Mouse (Mus musculus) right cerebral cortex, adult 2 months (tissue): ENCODE results near the gene Commd3.

Experiments used
- DNase-seq, 2 experiments: peaks; one replicate each; pipeline ENCODE4 v3.0.0; 2021 to 2022; ENCODE audit warnings: low spot score in 2 of 2

The Commd3 gene

DNA sequence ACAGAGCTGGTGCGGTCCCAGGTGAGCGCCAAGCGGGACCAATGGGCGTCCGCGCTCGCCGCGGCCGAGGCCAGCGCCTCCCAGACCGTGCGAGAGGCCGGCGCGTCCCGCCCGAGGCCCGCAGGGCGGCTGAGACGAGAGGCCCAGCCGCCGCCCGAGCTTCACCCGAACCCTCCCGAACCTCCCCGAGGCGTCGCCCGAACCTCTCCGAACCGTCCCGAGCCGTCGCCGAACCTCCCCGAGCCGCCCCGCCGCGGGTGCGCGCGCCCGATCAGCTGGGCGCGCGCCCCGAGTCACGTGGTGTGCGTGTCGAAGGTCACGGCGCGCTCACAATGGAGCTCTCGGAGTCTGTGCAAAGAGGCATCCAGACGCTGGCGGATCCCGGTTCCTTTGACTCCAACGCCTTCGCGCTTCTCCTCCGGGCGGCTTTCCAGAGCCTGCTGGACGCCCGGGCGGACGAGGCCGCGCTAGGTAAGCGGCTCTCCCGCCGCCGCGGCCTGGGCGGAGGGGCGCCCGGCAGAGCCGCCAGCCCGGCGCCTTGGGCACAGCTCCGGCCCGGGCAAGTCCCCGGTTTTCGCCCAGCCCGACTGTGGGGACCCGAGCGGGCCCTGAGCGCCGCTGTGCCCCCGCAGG, at the start of gene Commd3:
TSS of gene Commd3 (plus strand) at position 252 of the 633 bp plus-strand sequence.
- peak; percentile 94 to 95 for DNase-seq

DNA sequence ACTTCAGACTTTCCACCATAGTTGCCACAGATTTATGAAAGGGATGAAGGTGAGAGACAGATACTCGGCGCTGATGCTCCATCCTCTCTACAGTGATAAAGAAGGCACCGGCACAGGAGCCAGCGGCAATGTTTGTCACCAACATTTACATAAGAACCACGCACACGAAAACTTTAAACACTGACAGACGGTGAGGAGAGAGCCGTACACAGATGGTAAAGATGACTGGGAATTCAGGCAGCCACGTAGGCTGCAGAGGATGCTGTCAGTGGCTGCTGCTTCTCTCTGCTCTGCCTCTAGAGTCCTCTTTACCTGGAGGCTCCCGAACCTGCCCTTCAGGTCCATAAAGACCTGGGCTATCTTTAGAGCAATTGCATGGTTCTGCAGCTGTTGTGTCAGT, 49.0 kb upstream of the Commd3 start:
- DNase-seq = peak; percentile 43 to 46

DNA sequence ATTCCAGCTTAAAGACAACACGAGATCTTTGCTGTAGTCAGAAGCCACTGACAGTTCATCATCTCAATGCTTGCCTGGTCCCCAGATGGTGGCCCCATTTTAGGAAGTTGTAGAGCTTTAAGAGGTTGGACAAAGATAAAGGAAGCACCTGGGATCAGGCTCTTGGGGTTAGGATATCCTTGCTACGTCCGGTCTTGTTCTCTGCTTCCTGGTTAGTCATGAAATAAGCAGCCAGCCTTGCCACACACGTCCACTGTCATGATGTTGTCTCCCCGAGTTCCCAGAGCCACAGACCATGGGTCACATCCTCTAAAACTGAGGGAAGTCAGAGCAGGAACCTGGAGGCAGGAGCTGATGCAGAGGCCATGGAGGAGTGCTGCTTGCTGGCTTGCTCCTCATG, 41.6 kb upstream of the Commd3 start:
- no peak for DNase-seq

DNA sequence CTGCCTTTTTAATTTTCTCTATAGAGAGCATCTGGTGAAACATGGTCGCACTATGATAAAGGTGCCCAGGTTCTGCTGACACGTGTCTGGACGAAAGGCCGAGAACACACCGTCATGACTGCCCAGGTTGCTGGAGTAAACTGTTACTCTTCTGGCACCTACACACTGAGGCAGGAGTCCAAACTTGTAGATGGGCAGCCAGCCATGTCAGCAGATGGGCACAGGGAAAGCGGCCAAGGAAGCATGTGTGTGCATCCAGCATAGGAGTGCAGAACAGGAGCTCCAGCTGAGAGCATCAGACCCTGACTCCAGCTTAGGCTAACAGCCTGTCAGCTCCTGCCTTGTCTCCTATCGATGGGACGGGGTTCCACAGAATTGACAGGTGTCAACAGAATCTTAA, 37.1 kb upstream of the Commd3 start:
- DNase-seq = peak; percentile 88 to 91

DNA sequence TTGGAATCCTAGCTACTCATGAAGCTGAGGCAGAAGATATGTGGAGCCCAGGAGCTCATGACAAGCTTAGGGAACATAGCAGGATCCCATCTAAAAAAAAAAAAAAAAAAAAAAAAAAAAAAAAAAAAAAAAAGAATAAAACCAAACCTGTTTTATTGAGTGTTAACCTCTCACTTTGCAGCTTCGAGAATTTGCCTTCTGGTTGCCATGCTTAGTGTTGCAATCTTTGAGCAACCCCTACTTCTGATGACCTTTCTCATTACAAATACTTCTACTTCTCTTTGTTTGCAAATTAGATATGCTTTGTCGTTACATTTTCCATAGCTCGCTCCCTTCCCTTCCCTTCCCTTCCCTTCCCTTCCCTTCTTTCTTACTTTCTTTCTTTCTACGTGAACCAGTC, 23.6 kb upstream of the Commd3 start:
- no peak for DNase-seq

GRCm38 (mm10) chr2:18654821-18655220, 17.4 kb upstream of the Commd3 start:
- DNase-seq = no peak

GRCm38 (mm10) chr2:18664003-18664402, 8.2 kb upstream of the Commd3 start:
- no peak for DNase-seq

DNA sequence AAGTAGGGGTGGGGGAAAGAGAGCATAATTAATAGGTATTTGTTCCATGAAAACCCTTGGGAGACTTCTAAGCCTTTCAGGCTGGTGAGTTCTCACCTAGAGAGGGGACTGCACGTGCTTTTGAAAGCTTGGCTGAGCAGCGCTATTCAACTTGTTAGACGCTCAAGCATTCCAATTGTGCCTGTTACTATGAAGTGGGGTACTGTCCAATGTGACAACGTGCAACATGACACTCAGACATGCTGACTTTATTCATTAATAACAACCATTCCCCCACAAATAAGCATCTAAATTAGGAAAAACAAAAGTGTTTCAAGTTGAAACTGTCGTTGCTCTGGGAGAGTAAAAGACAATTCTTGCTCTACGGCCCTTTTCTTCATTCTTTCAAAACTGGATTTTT, 1.1 kb upstream of the Commd3 start:
- no peak for DNase-seq

DNA sequence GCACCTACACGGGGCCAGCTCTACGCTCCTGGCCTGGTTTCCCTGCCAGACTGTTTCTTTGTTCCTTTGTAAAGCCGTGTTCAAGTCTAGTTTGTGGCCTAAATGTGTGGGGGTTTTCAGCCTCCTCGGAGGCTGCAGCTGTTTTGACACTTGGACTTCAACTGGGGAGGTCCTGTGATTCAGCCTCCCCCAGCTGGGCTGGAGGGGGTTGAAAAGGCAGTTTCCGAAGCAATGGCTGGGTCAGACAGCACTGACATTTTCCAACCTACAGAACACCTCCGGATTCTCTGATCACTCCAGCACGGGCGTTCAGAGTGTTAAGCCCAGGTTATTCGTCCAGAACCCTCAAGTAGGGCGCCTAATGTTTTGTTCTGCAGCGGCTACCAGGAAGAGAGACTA, 581 bp downstream of the Commd3 start:
- no peak for DNase-seq

GRCm38 (mm10) chr2:18673766-18674165, 1.6 kb downstream of the Commd3 start:
- DNase-seq = no peak

GRCm38 (mm10) chr2:18674193-18674902, 2.2 kb downstream of the Commd3 start:
- no peak for DNase-seq

DNA sequence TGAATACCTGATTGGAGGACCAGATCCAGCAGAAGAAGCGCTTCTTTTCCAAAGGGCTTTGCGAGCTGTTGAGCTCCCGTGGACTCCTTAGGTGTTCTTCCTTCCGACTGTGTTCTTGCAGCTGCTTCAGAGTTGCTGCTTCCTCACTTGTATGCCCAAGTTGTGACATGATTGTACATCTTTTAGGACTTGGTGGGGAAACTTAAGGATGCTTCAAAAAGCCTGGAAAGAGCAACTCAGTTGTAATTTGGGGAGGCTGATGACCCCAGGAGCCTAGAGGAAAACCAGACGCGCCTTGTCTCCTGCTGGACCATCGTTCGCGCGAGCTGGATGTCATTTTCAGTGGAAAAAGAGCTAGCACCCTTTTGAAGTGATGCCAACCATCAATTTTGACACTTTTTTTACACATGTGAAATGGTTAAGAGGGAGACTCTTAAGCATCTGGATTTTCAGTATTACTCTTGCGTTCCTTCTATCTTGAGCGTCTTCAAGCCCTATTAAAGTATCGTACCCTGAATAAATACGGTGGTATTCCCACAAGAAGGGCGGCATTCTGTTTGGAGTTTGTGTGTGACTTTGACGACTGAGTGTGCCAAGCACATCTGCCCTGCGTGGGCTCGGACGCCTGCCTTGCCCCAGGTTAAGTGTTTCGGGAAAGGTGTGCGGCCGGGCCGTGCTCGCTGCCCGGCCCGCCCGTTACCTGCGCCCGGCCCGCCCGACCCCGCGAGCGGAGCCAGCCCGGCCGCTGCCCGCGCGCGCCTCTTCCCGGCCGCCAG, 3.7 kb downstream of the Commd3 start:
- DNase-seq = no peak

DNA sequence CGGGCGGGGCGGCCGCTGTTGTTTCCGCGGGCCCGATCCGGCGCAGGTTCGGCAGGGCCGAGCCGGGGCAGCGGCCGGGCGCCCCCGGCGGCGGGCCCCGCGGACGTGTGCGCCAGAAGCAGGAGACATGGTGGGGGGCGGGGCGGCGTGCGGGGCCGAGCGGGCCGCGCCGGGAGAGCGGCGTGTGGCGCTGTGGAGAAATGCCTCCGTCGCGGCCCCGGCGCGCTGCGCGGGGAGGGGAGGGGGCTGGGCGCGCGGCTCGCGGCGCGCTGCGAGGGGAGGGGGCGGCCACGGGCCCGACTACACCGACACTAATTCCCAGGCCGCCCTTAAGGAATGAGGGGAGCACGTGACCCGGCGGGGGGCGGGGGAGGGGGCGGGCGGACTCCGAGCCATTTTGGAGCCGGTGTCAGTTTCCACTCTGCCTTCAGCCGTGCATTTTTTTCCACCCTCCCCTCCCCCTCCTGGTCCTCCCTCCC, 4.3 kb downstream of the Commd3 start:
- DNase-seq = peak; percentile 61 to 70

- DNase-seq = peak; percentile 52 to 65
Measured at GRCm38 (mm10) chr2:18676936-18677491, 4.8 kb downstream of the Commd3 start, which contains the start of gene Bmi1. Gene Bmi1 (plus strand): TSS chr2:18677018.

- peak; percentile 41 to 48 for DNase-seq
Measured at GRCm38 (mm10) chr2:18677631-18678471, 5.7 kb downstream of the Commd3 start.

DNA sequence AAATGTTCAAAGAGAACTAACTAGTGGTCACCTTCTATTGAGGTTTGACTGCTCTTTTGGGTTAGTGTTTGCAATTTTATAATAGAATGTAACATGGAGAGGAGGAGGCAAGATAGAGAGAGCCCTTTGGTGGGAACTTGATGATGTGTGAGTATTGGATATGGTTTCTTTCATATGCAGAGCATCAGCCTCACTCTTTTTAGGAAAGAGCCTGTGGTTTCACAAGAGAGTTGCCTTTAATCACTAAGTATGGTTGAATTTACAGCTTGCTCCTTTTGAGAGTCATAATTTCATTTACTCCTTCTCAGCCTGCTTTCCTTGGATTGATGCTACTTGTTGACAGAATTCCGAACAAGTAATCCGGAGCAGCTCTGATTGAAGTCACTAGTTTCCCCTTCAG, 7.5 kb downstream of the Commd3 start:
- DNase-seq = no peak

DNA sequence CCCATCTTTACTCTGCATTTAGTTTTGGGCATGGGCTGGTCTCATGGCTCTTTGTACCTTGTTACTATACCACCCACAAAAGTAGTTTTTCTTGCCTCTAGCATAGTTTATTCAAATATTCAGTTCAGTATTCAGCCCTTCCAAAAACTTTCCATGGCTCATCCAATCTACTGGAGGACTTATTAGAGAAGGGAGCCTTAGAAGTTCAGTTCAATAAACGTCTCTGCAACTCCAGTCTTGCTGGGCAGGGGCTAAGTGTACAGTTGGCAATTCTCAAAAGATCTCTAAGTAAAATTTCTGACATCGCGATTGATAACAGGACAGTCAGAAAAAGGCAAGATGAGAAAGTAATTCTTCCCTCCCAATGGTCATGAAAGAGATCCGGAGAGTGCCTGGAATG, 8.3 kb downstream of the Commd3 start:
- DNase-seq = no peak

DNA sequence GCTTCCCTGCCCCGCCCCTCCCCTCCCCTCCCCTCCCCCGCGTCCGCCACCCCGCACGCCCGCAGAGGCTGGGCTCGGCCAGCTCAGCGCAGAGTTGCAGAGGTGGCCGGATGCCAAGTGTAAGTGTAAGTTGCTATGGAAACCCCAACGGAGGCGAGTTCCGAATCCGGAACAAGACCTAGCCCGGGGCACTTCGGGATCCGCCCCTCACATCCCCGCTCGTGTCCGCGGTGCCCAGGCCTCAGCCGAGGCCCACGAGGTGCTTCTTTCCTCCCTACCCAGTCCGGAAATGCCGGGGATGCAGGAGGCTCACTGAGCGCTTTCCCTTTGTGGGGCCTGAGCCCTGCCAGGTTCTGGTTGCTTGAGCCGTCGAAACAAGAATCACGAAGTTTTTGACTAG, 8.8 kb downstream of the Commd3 start:
- peak; percentile 63 to 70 for DNase-seq

GRCm38 (mm10) chr2:18684062-18684461, 11.9 kb downstream of the Commd3 start:
- no peak for DNase-seq

DNA sequence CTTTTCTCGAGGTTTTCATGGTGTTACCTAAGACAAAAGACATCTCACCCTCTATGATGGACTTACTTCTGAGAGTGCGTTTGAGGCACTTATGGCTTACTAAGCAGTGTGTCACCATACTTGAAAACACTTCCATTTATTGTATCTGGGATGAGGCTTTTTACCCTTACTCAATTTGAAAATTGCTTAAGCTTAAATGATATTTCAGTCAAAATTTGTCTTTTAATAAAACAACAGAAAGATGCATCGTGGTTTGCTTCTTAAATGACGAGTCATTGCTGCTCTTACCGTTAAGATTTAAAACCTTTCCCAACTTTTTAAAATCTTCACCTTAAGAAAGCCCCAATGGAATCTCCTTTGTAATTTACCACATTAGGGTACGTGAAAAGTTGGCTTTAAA, 14.2 kb downstream of the Commd3 start:
- DNase-seq = no peak

GRCm38 (mm10) chr2:18686826-18687519, 14.8 kb downstream of the Commd3 start:
- no peak for DNase-seq
